ENCODE assay signal across 10 mouse cellular contexts in the genomic region with DNA sequence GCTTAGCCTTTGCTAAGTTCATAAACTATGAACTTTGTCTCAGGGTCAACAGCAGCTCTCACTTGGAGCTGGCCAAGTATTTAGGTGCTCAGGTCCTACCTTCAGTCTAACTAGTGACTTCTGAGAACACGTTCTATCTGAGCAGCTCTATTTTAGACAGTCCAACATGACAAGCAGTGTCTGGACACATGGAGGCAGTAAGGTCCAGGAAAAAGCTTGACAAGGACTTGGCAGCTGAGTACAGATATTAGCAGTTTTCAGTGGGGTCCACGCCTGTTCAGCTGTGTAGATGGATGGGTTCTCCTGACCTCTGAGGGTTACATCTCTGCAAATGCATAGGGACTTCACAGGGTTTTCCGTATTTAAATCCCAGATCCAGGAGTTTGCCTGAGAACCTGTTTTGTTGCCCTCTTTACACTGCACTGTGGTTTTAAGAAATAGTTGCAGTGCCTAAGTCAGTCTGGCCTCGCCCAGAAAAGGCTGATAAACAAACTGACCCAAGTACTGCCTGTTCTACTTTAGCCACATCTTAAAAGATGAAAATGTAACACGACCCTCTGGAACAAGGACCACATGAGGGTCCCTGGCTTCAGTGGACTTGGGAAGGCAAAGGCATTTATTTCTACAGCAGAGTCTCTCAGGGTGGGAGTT.
DNase-seq lines count a peak whose midpoint lies in the region; ATAC-seq and TF ChIP-seq lines count a peak whose summit lies in the region.
"Had no signal": no experiment of that assay in that cellular context is flagged by ENCODE, and none has a peak within 500 bp of the region (broad histone marks: within the 10 kb centered on the region; RNA-seq: fewer than 3 reads in every experiment).

No protein-coding gene starts in this region.

- 31% methylated on average over 5 of the region's 5 CpGs for WGBS in kidney, postnatal 0 days
- WGBS in heart, embryonic 16.5 days, result 48% methylated on average over 5 of the region's 5 CpGs
- 64% methylated on average over 5 of the region's 5 CpGs for WGBS in limb, embryonic 15.5 days
- WGBS in small intestine, adult 2 months, result 41% methylated on average over 5 of the region's 5 CpGs

- H3K27ac ChIP-seq in kidney, postnatal 0 days, result peak overlapping the region; percentile 75
- H3K27ac ChIP-seq in heart, embryonic 16.5 days (ENCODE audit: low read length), result peak overlapping the region; percentile 68
- peak overlapping the region; percentile 14 for H3K27ac ChIP-seq in limb, embryonic 15.5 days
- H3K27ac ChIP-seq in small intestine, adult 2 months (ENCODE audit: insufficient read depth, low read depth, low read length), result peak overlapping the region; percentile 70
- H3K27ac ChIP-seq: hindbrain, embryonic 15.5 days had no signal

- no peak overlapping the region for H3K9ac ChIP-seq in kidney, postnatal 0 days (ENCODE audit: low read depth, low read length)
- H3K9ac ChIP-seq in heart, embryonic 16.5 days (ENCODE audit: low read length), result no peak overlapping the region; the same call in 1 of the 2 replicates
- no peak overlapping the region for H3K9ac ChIP-seq in limb, embryonic 15.5 days
- H3K9ac ChIP-seq: forebrain, postnatal 0 days; hindbrain, embryonic 15.5 days had no signal

- no peak for TF ChIP-seq POLR2A in small intestine, adult 2 months (IDR thresholded peaks at IDR 0.05; ENCODE audit: low read depth, low read length)

- no peak for ATAC-seq in kidney, postnatal 0 days (replicated peaks; ENCODE audit: low FRiP score, low read depth)
- 0 out of 2 replicates have a peak, but pooled peaks have one; percentile 47 for ATAC-seq in heart, embryonic 16.5 days (replicated peaks; ENCODE audit: extremely low read depth, insufficient read depth, low FRiP score)
- ATAC-seq in limb, embryonic 15.5 days (ENCODE audit: insufficient number of reproducible peaks, low FRiP score, low TSS enrichment, low read depth), result no peak
- ATAC-seq: forebrain, postnatal 0 days had no signal

- H3K4me1 ChIP-seq in kidney, postnatal 0 days (replicated peaks; ENCODE audit: insufficient read depth, low read length), result peaks cover 21% of the 10 kb centered on the region
- peaks cover 28% of the 10 kb centered on the region for H3K4me1 ChIP-seq in heart, embryonic 16.5 days (ENCODE audit: control insufficient read depth, insufficient read depth, low read length)
- H3K4me1 ChIP-seq in limb, embryonic 15.5 days, result peaks cover 43% of the 10 kb centered on the region
- peaks cover 22% of the 10 kb centered on the region; the same call in 1 of the 2 replicates for H3K4me1 ChIP-seq in small intestine, adult 2 months (ENCODE audit: control insufficient read depth, insufficient read depth, insufficient read length, low read length)
- H3K4me1 ChIP-seq: hindbrain, embryonic 15.5 days had no signal

- no peak overlapping the region for H3K4me3 ChIP-seq in kidney, postnatal 0 days (replicated peaks; ENCODE audit: low read depth, low read length)
- H3K4me3 ChIP-seq in heart, embryonic 16.5 days (ENCODE audit: low read length), result no peak overlapping the region
- no peak overlapping the region for H3K4me3 ChIP-seq in limb, embryonic 15.5 days
- no peak overlapping the region for H3K4me3 ChIP-seq in small intestine, adult 2 months (ENCODE audit: low read depth, low read length)
- H3K4me3 ChIP-seq: hindbrain, embryonic 15.5 days had no signal

- H3K36me3 ChIP-seq in kidney, postnatal 0 days (ENCODE audit: insufficient read depth, low read length), result no peaks in the 10 kb centered on the region
- no peaks in the 10 kb centered on the region for H3K36me3 ChIP-seq in heart, embryonic 16.5 days (ENCODE audit: control insufficient read depth, insufficient read depth)
- H3K36me3 ChIP-seq in limb, embryonic 15.5 days, result no peaks in the 10 kb centered on the region
- no peaks in the 10 kb centered on the region for H3K36me3 ChIP-seq in small intestine, adult 2 months (ENCODE audit: control insufficient read depth, insufficient read depth, low read length)
- H3K36me3 ChIP-seq: hindbrain, embryonic 15.5 days had no signal

- no peak overlapping the region for H3K4me2 ChIP-seq in kidney, postnatal 0 days (ENCODE audit: low read length)
- no peak overlapping the region for H3K4me2 ChIP-seq in heart, embryonic 16.5 days (ENCODE audit: low read depth, low read length)
- H3K4me2 ChIP-seq in limb, embryonic 15.5 days, result no peak overlapping the region
- H3K4me2 ChIP-seq: hindbrain, embryonic 15.5 days had no signal

- no peaks in the 10 kb centered on the region for H3K27me3 ChIP-seq in kidney, postnatal 0 days (ENCODE audit: insufficient read depth, low read length)
- H3K27me3 ChIP-seq in heart, embryonic 16.5 days (ENCODE audit: control insufficient read depth, insufficient read depth, low read length), result no peaks in the 10 kb centered on the region
- no peaks in the 10 kb centered on the region for H3K27me3 ChIP-seq in limb, embryonic 15.5 days
- no peaks in the 10 kb centered on the region for H3K27me3 ChIP-seq in small intestine, adult 2 months (ENCODE audit: control insufficient read depth, insufficient read depth, low read length)
- H3K27me3 ChIP-seq: hindbrain, embryonic 15.5 days had no signal

- peak; percentile 53 for TF ChIP-seq CTCF in kidney, postnatal 0 days (IDR thresholded peaks at IDR 0.05; ENCODE audit: low read depth)
- TF ChIP-seq CTCF in small intestine, adult 2 months (IDR thresholded peaks at IDR 0.05; ENCODE audit: extremely low read depth, insufficient read length, insufficient replicate concordance, low read depth, low read length), result no peak

- H3K9me3 ChIP-seq in kidney, postnatal 0 days (replicated peaks; ENCODE audit: low read length), result no peaks in the 10 kb centered on the region
- H3K9me3 ChIP-seq in heart, embryonic 16.5 days (replicated peaks; ENCODE audit: control insufficient read depth, low read length), result no peaks in the 10 kb centered on the region
- no peaks in the 10 kb centered on the region for H3K9me3 ChIP-seq in limb, embryonic 15.5 days
- H3K9me3 ChIP-seq: hindbrain, embryonic 15.5 days had no signal

- peak; percentile 47 for DNase-seq in kidney, postnatal 0 days (ENCODE audit: low spot score)
- no peak for DNase-seq in kidney, adult 8-10 months
- no peak for DNase-seq in gastrocnemius, postnatal 10 days
- DNase-seq in ovary, postnatal 10 days (ENCODE audit: low spot score), result no peak
- DNase-seq: forebrain, postnatal 0 days; layer of hippocampus, postnatal 36 days had no signal

Comparison
In these comparisons a context has a peak if more than half of its experiments do, and no peak if none do; other contexts are left out.
1. H3K27ac ChIP-seq: peak in every context shown above with its lines; median percentile 75 in kidney, postnatal 0 days; 70 in small intestine, adult 2 months; 68 in heart, embryonic 16.5 days; 14 in limb, embryonic 15.5 days.